Mouse (Mus musculus): ENCODE data around the gene Gria1.

DNA sequence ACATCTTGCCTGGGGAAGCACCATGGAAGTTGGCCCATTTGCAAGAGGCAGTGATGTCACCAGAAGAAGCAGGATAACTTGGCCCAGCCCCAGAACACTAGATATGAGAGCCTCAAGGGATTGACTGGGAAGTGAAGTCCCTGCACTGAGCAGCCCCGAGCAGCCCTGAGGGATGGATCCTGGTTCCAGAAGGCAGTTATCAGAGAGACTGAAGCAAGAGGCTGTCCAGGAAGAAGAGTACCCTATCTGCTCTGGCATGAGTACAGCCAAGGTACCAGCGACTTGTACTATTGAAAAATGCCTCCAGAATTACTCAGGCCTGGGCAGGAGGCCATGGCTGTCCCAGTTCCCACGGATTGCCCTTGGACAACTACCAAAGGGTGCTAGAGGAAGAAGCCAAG lies 11.6 kb upstream of the Gria1 start:
- no peak for TF ChIP-seq CTCF (IDR thresholded peaks at IDR 0.05; ENCODE audit: borderline replicate concordance, extremely low read depth, insufficient read depth, insufficient read length)
- TF ChIP-seq POLR2A (IDR thresholded peaks at IDR 0.05; ENCODE audit: borderline replicate concordance, extremely low read depth, insufficient read depth, insufficient read length, poor library complexity, severe bottlenecking) = no peak
